Mouse (Mus musculus) heart, adult 2 months (tissue): ENCODE measurements at regions not wholly inside any gene's neighbourhood (a gene's known extent, or its start where the extent isn't known, plus 50 kb on each side); places are given as distances from the start of the nearest gene placed in this dataset.

Experiments
- EP300 ChIP-seq: fragments of 200-500 bp; IDR thresholded peaks from 2 replicates; pipeline ENCODE4 v1.6.1; 2011; ENCODE audit warnings: low read depth, low read length, control low read depth; ENCODE audit not compliant: insufficient read depth
- POLR2A ChIP-seq: fragments of 200-500 bp; IDR thresholded peaks from 2 replicates; pipeline ENCODE4 v1.6.1; 2011; ENCODE audit warnings: mild to moderate bottlenecking, low read depth, low read length, control low read depth; ENCODE audit not compliant: insufficient read depth

DNA sequence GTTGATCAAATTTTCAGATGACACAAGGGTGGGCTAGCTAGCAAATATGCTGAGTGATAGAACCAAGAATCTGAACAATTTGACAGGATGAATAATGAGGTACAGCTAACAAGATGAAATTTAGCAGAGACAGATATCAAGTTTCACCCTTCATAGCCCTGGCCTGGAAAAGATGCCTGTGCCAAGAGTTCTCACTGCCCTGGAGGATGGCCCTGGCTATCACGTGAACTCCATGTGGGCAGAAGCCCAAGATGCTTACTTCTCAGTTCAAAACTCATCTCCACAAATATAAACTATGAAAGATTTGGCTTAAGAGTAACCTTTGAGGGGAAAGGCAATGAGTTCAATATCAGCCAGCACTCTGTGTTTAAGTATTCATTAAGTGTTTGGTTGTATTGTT lies 306.9 kb upstream of the Apob start:
- no peak for TF ChIP-seq POLR2A
- TF ChIP-seq EP300 = no peak
